8 mouse cellular contexts compared by ENCODE assay signal in genomic region chr2:24761923-24762445, GRCm38 (mm10). TPM values are rescaled to one million over a fixed set of nuclear protein-coding genes. Genes with fewer than 3 reads are reported as not detected.
DNase-seq lines count a peak whose midpoint lies in the region; ATAC-seq and TF ChIP-seq lines count a peak whose summit lies in the region.

No protein-coding gene starts in this region.

- H3K79me2 ChIP-seq in heart, adult 2 months (replicated peaks; ENCODE audit: control insufficient read depth, insufficient read depth, low read length): no peaks in the 10 kb centered on the region

- 1% methylated on average over 35 of the region's 35 CpGs for WGBS in heart, adult 2 months
- under 1% methylated on average over 33 of the region's 35 CpGs for WGBS in kidney, embryonic 15.5 days
- 0% methylated on average over 35 of the region's 35 CpGs for WGBS in limb, embryonic 13.5 days
- WGBS in midbrain, embryonic 16.5 days: under 1% methylated on average over 34 of the region's 35 CpGs
- WGBS in stomach, embryonic 14.5 days: under 1% methylated on average over 35 of the region's 35 CpGs

- H3K4me1 ChIP-seq in heart, adult 2 months (ENCODE audit: control insufficient read depth, insufficient read depth, low read length): no peaks in the 10 kb centered on the region; the same call in 1 of the 2 replicates
- peaks cover 19% of the 10 kb centered on the region for H3K4me1 ChIP-seq in kidney, embryonic 15.5 days
- peaks cover 17% of the 10 kb centered on the region for H3K4me1 ChIP-seq in limb, embryonic 13.5 days
- peaks cover 16% of the 10 kb centered on the region for H3K4me1 ChIP-seq in midbrain, embryonic 16.5 days (ENCODE audit: control insufficient read depth, insufficient read depth, low read length)
- 0 out of 2 replicates have a peak, but pooled peaks cover 5% of the 10 kb centered on the region for H3K4me1 ChIP-seq in stomach, embryonic 14.5 days (ENCODE audit: control insufficient read depth, insufficient read depth, low read length)

- no peaks in the 10 kb centered on the region for H3K36me3 ChIP-seq in heart, adult 2 months (ENCODE audit: control insufficient read depth, insufficient read depth, low read length)
- no peaks in the 10 kb centered on the region for H3K36me3 ChIP-seq in kidney, embryonic 15.5 days
- H3K36me3 ChIP-seq in limb, embryonic 13.5 days: no peaks in the 10 kb centered on the region
- H3K36me3 ChIP-seq in midbrain, embryonic 16.5 days (ENCODE audit: control insufficient read depth, insufficient read depth, low read length): peaks cover 3% of the 10 kb centered on the region; the same call in 1 of the 2 replicates
- no peaks in the 10 kb centered on the region for H3K36me3 ChIP-seq in stomach, embryonic 14.5 days (ENCODE audit: control insufficient read depth, insufficient read depth, low read length)

- H3K27me3 ChIP-seq in heart, adult 2 months (ENCODE audit: control insufficient read depth, insufficient read depth, low read length): peaks cover 12% of the 10 kb centered on the region
- peaks cover 45% of the 10 kb centered on the region for H3K27me3 ChIP-seq in kidney, embryonic 15.5 days
- peaks cover 52% of the 10 kb centered on the region for H3K27me3 ChIP-seq in limb, embryonic 13.5 days
- no peaks in the 10 kb centered on the region for H3K27me3 ChIP-seq in midbrain, embryonic 16.5 days (ENCODE audit: control insufficient read depth, insufficient read depth, low read depth, low read length)
- peaks cover 9% of the 10 kb centered on the region; the same call in 1 of the 2 replicates for H3K27me3 ChIP-seq in stomach, embryonic 14.5 days (ENCODE audit: control insufficient read depth, insufficient read depth, low read length)

- no peak for TF ChIP-seq CTCF in gastrocnemius, adult 2 months (IDR thresholded peaks at IDR 0.05)
- no peak for TF ChIP-seq CTCF in heart, adult 2 months (IDR thresholded peaks at IDR 0.05)

- no peak for TF ChIP-seq EP300 in heart, adult 2 months (IDR thresholded peaks at IDR 0.05; ENCODE audit: insufficient read depth, low read depth, low read length)

- no peak overlapping the region for H3K9ac ChIP-seq in heart, adult 2 months (ENCODE audit: low read depth, low read length)
- no peak overlapping the region for H3K9ac ChIP-seq in kidney, embryonic 15.5 days
- H3K9ac ChIP-seq in limb, embryonic 13.5 days: no peak overlapping the region
- H3K9ac ChIP-seq in midbrain, embryonic 16.5 days (ENCODE audit: low read depth, low read length): peak overlapping the region; percentile 96
- no peak overlapping the region for H3K9ac ChIP-seq in stomach, embryonic 14.5 days (replicated peaks; ENCODE audit: low read depth, low read length)

- peak overlapping the region; percentile 100 for H3K4me2 ChIP-seq in kidney, embryonic 15.5 days
- H3K4me2 ChIP-seq in limb, embryonic 13.5 days (replicated peaks): peak overlapping the region; percentile 100
- H3K4me2 ChIP-seq in midbrain, embryonic 16.5 days (ENCODE audit: low read length): peak overlapping the region; percentile 90
- H3K4me2 ChIP-seq in stomach, embryonic 14.5 days (replicated peaks; ENCODE audit: low read depth, low read length): peak overlapping the region; percentile 98

- peak; percentile 80 for ATAC-seq in kidney, embryonic 15.5 days (replicated peaks; ENCODE audit: low FRiP score)
- peak; percentile 68 for ATAC-seq in limb, embryonic 13.5 days (ENCODE audit: low FRiP score, low read depth)
- peak; percentile 66 for ATAC-seq in midbrain, embryonic 16.5 days
- peak; percentile 70 for ATAC-seq in stomach, embryonic 14.5 days (ENCODE audit: insufficient number of reproducible peaks, insufficient read depth, low FRiP score, low read depth)

- H3K27ac ChIP-seq in gastrocnemius, adult 2 months: no peak overlapping the region
- H3K27ac ChIP-seq in heart, adult 2 months: no peak overlapping the region
- H3K27ac ChIP-seq in kidney, embryonic 15.5 days: no peak overlapping the region
- no peak overlapping the region for H3K27ac ChIP-seq in limb, embryonic 13.5 days
- peak overlapping the region; percentile 85 for H3K27ac ChIP-seq in midbrain, embryonic 16.5 days (ENCODE audit: low read length)
- H3K27ac ChIP-seq in stomach, embryonic 14.5 days (ENCODE audit: low read length): no peak overlapping the region

- TF ChIP-seq POLR2A in heart, adult 2 months (IDR thresholded peaks at IDR 0.05; ENCODE audit: insufficient read depth, low read depth, low read length): no peak

- intact Hi-C loops in gastrocnemius, adult 2 months (cut with DNase I): no loop called here
- intact Hi-C loops in heart, adult 2 months (cut with DNase I): no loop called here

- no peaks in the 10 kb centered on the region for H3K9me3 ChIP-seq in kidney, embryonic 15.5 days (replicated peaks)
- H3K9me3 ChIP-seq in limb, embryonic 13.5 days: no peaks in the 10 kb centered on the region
- H3K9me3 ChIP-seq in midbrain, embryonic 16.5 days (replicated peaks; ENCODE audit: control insufficient read depth, low read length, poor library complexity, severe bottlenecking): no peaks in the 10 kb centered on the region
- H3K9me3 ChIP-seq in stomach, embryonic 14.5 days (ENCODE audit: control insufficient read depth, low read depth, low read length): no peaks in the 10 kb centered on the region

- peak overlapping the region; percentile 69 for H3K4me3 ChIP-seq in gastrocnemius, adult 2 months
- peak overlapping the region; percentile 30 for H3K4me3 ChIP-seq in heart, adult 2 months
- H3K4me3 ChIP-seq in kidney, embryonic 15.5 days (replicated peaks): peak overlapping the region; percentile 59
- peak overlapping the region; percentile 57 for H3K4me3 ChIP-seq in limb, embryonic 13.5 days
- H3K4me3 ChIP-seq in midbrain, embryonic 16.5 days (ENCODE audit: low read depth, low read length): peak overlapping the region; percentile 89
- peak overlapping the region; percentile 53 for H3K4me3 ChIP-seq in stomach, embryonic 14.5 days (ENCODE audit: low read depth, low read length)

- peak; percentile 59 for DNase-seq in gastrocnemius, adult 2 months
- no peak for DNase-seq in gastrocnemius, adult 18-20 months (ENCODE audit: low spot score)
- peak; percentile 83 for DNase-seq in embryo, embryonic 10.5 days (ENCODE audit: low spot score)
- DNase-seq in heart, adult 2 months: peak; percentile 31 to 65

RNA-seq across cellular contexts. Expression of gene Cacna1b, which starts 1.0 kb away (rescaled TPM):
- total RNA-seq in gastrocnemius, adult 2 months (2021): under 1 TPM; 0.06 to 0.20 TPM
- total RNA-seq in gastrocnemius, adult 18-20 months (2021): not detected
- under 1 TPM; 0.05 to 0.09 TPM for total RNA-seq in heart, adult 2 months (2021)
- 0.12 and 0.25 TPM in 2 replicates for polyA plus RNA-seq in heart, adult 2 months (2012; rRNA removed)
- polyA plus RNA-seq in kidney, embryonic 15.5 days (2015; fragmentation: Nextera tagmentation; extraction: Ambion mirVana): 1.1 TPM in 2 replicates
- polyA plus RNA-seq in limb, embryonic 13.5 days (2015; fragmentation: Nextera tagmentation; extraction: Ambion mirVana): 1.1 and 2.6 TPM in 2 replicates
- 15.1 and 16.8 TPM in 2 replicates for polyA plus RNA-seq in midbrain, embryonic 16.5 days (2015; fragmentation: Nextera tagmentation; extraction: Ambion mirVana)
- polyA plus RNA-seq in stomach, embryonic 14.5 days (2014; fragmentation: Nextera tagmentation; extraction: Ambion mirVana): 1.3 TPM in 2 replicates

Comparison
In these comparisons a context has a peak if more than half of its experiments do, and no peak if none do; other contexts are left out.
1. H3K4me3 ChIP-seq: peak in every context shown above with its lines; median percentile 89 in midbrain, embryonic 16.5 days; 69 in gastrocnemius, adult 2 months; 59 in kidney, embryonic 15.5 days; 57 in limb, embryonic 13.5 days; 53 in stomach, embryonic 14.5 days; 30 in heart, adult 2 months.